Mouse (Mus musculus) macrophage (primary cell): ENCODE results near the gene Setd2. TPM values are rescaled to one million over a fixed set of nuclear protein-coding genes. Genes with fewer than 3 reads are reported as not detected.

Source experiments
- H3K27ac ChIP-seq: fragments of 350-480 bp; formaldehyde crosslinking; 2 replicates; pipeline ENCODE4 v1.9.0; 2021
- H3K36me3 ChIP-seq: fragments of 350-480 bp; formaldehyde crosslinking; 2 replicates; pipeline ENCODE4 v1.9.0; 2021; ENCODE audit errors: inconsistent target
- H3K4me3 ChIP-seq: fragments of 350-480 bp; formaldehyde crosslinking; 2 replicates; pipeline ENCODE4 v1.9.0; 2021; ENCODE audit errors: inconsistent target
- H3K79me2 ChIP-seq: fragments of 350-480 bp; formaldehyde crosslinking; 2 replicates; pipeline ENCODE4 v1.9.0; 2021; ENCODE audit errors: inconsistent target
- WGBS: methylation state at CpG from one replicate; pipeline ENCODE4 v1.1.7; 2026; ENCODE audit warnings: inconsistent platforms; ENCODE audit not compliant: missing documents; 5-methylcytosine and 5-hydroxymethylcytosine counted together
- polyA plus RNA-seq: library from polyadenylated mRNA; stranded (reverse); fragments of 250-400 nt; gene quantifications from 3 replicates; pipeline ENCODE4 v1.2.4, GENCODE M21; 2018; ENCODE audit warnings: inconsistent platforms

Setd2 gene
- polyA plus RNA-seq, 1 experiment from 2014 or later, result 71.6 TPM

- Histone ChIP-seq H3K27ac (no peak overlapping the region), H3K79me2 (peaks cover 1% of the 10 kb centered on the region; the same call in 1 of the 2 replicates), H3K36me3 (peaks cover 84% of the 10 kb centered on the region), H3K4me3 (no peak overlapping the region)
Measured at GRCm38 (mm10) chr9:110568309-110568708, 35.9 kb downstream of the Setd2 start.

- H3K27ac ChIP-seq, result no peak overlapping the region
- peaks cover 100% of the 10 kb centered on the region for H3K79me2 ChIP-seq
- 96% methylated on average over 2 of the region's 2 CpGs for whole genome bisulfite sequencing
- H3K36me3 ChIP-seq, result peaks cover 40% of the 10 kb centered on the region
- no peak overlapping the region for H3K4me3 ChIP-seq
Measured at GRCm38 (mm10) chr9:110582161-110582560, 49.8 kb downstream of the Setd2 start.

- peaks cover 38% of the 10 kb centered on the region for H3K36me3 ChIP-seq
- no peak overlapping the region for H3K4me3 ChIP-seq
- no peak overlapping the region for H3K27ac ChIP-seq
- peaks cover 100% of the 10 kb centered on the region for H3K79me2 ChIP-seq
- 92% methylated on average over 1 of the region's 1 CpGs for WGBS
Measured at GRCm38 (mm10) chr9:110583521-110583920, 51.1 kb downstream of the Setd2 start.

DNA sequence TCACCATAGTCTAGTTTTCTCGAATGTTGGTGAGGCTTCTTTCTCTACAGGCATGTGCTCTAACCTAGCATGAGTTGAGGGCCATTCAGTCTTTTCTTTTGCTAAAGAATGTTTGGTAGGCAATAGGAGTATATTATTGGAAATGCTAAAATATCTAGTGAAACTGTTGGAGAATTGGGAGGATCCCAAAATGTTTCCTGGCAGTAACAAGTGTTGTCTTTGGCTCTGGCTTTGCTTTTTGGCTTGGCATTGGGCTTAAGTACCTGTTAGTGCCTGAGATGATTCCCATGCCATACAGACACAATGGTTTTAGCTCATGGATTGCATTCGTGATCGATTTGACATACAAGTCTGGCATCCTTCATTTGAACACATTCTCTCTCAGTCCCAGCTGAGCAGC lies 79.1 kb downstream of the Setd2 start:
- Histone ChIP-seq H3K4me3 (no peak overlapping the region), H3K79me2 (no peaks in the 10 kb centered on the region; the same call in 1 of the 2 replicates), H3K36me3 (peaks cover 54% of the 10 kb centered on the region), H3K27ac (no peak overlapping the region)
- 83% methylated on average over 3 of the region's 3 CpGs for WGBS

- Histone ChIP-seq H3K27ac (no peak overlapping the region), H3K79me2 (no peaks in the 10 kb centered on the region), H3K36me3 (peaks cover 76% of the 10 kb centered on the region), H3K4me3 (no peak overlapping the region)
- WGBS, result 86% methylated on average over 3 of the region's 3 CpGs
Measured at GRCm38 (mm10) chr9:110617081-110617480, 84.7 kb downstream of the Setd2 start.

DNA sequence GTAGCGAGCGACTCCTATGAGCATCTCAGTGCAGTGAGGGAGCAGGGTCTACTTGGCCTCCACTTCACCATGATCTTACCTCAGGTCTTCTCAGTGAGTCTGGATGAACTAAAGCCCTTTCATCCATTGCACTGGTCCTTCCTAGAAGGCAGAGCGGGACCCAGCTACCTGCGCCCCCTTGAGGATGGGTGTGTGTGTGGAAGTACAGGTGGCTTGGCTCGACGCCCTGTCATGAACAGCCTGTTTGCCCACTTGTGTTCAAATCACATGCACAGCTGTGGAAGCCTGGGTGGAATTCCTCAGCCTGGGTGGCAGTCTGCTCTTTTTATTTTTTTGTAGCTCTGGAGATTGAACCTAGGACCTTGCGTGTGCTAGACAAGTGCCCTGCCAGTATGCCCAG lies 87.8 kb downstream of the Setd2 start:
- Histone ChIP-seq H3K27ac (no peak overlapping the region), H3K4me3 (no peak overlapping the region), H3K79me2 (no peaks in the 10 kb centered on the region), H3K36me3 (peaks cover 52% of the 10 kb centered on the region)
- 86% methylated on average over 7 of the region's 7 CpGs for WGBS

- Histone ChIP-seq H3K4me3 (no peak overlapping the region), H3K36me3 (peaks cover 53% of the 10 kb centered on the region), H3K79me2 (no peaks in the 10 kb centered on the region), H3K27ac (no peak overlapping the region)
- 94% methylated on average over 7 of the region's 7 CpGs for WGBS
Measured at GRCm38 (mm10) chr9:110620685-110621084, 88.3 kb downstream of the Setd2 start.

DNA sequence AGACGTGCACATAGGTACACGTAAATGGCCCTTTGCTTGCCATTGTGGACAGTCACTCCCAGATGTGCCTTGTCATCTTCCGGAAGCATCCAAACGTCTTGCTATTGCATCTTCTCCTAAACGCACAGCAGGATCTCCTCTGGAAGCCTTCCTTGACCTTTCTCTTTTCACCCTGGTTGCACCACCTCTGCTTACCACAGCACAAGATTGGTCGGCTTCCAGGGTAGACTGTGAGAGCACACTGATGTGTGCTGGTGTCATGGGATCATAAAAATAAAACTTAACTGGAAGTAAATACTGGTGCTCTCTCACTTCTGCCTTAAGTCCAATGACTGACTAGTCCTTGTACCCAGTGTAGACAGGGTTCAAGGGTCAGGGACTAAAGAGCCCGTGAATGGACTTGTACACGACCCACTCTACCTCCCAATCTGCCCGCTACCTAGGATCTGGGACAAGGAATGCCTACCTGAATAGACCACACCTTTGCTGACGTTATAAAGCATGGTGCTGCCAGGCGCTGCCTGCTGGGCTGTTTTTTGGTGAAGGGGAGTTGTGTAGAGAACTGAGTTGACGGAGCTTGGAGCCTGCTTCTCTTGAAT lies 90.3 kb downstream of the Setd2 start:
- H3K27ac ChIP-seq, result no peak overlapping the region
- H3K4me3 ChIP-seq, result no peak overlapping the region
- 89% methylated on average over 12 of the region's 12 CpGs for WGBS
- peaks cover 60% of the 10 kb centered on the region for H3K36me3 ChIP-seq
- no peaks in the 10 kb centered on the region for H3K79me2 ChIP-seq

DNA sequence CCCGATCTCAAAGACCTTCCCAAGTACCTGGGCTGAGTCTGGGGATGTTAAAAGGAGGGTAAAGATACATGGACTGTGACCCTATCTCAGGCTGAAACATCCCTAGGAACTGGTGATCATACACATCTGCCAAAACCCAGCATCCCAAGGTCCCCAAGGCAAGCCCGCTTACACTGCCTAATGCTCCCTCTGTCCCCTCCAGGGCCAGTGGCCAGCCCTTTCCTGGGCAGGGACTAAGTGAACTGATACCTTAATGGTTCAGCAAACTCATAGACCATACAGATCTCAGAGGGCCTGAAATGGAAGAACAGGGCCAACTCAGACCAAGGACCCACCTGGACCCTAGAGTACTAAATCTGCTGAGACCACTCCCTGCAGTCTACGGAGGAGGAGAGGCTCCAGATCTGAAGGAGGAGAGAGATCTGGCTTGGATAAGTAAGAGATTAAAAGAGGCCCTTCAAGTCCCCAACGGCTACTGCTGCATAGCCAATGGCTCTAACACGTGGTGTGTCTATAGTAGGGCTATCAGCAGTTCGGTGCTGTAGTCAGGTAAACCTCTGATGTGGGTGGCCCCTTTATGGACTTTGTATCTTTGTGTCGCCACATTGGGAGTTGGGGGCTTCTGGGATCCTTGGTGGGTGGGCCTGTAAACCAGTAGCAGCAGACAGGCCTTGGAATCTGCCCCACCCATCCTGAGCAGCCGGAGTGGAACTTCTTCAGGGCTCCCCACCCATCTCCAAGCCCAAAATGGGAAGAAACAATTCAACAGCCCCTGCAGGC lies 91.2 kb downstream of the Setd2 start:
- Histone ChIP-seq H3K27ac (no peak overlapping the region), H3K79me2 (no peaks in the 10 kb centered on the region), H3K4me3 (no peak overlapping the region), H3K36me3 (peaks cover 61% of the 10 kb centered on the region)
- WGBS, result 93% methylated on average over 8 of the region's 8 CpGs

DNA sequence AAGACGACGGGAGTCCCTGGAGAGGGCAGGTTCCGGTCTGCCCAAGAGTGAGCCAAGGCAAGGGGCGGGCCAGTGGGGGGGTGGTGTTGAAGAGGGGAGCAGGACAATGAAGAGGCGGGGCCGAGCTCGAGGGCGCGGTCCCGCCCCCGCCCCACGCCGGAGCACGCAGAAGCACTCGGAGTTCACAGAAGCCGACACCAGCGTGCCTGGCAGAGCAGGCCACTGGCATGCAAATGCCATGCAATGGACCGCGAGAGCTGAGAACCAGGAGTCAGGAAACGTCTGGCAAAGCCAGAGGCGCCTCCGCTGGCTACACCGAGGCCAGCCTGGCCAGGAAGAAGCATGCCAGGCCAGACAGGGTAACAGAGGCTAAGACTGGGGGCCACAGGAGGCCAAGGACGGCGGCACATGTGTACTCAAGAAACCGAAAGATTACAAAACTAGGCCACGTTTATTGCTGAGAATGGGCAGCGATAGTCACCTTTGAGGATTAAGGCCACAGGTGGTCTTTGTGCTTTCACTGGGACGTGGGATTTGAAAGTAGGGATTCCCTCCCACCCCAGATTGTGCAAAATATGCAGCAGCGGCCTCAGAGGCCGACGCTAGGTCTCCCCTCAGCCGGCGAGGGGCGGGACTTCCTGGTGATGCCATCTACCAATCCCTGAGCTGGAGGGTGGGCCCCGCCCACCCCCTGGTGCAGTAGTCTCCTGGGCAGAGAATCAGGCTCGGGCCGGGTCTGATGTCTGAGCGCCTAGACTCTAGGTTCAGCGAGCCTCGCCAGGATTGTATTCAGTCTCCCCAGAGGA lies 92.2 kb downstream of the Setd2 start, which contains the start of gene Nradd:
TSS of gene Nradd (minus strand) at position 92 of the 806 bp plus-strand sequence.
- Histone ChIP-seq H3K27ac (no peak within 1 kb of the TSS), H3K36me3 (peaks cover 61% of the 10 kb centered on the region), H3K4me3 (peak within 1 kb of the TSS; percentile 8; the same call in 1 of the 2 replicates), H3K79me2 (no peaks in the 10 kb centered on the region)
- WGBS, result 58% methylated on average over 39 of the region's 41 CpGs

GRCm38 (mm10) chr9:110625350-110625908 lies 93.0 kb downstream of the Setd2 start:
- peaks cover 57% of the 10 kb centered on the region for H3K36me3 ChIP-seq
- no peak overlapping the region for H3K4me3 ChIP-seq
- WGBS, result 89% methylated on average over 11 of the region's 11 CpGs
- H3K79me2 ChIP-seq, result no peaks in the 10 kb centered on the region
- H3K27ac ChIP-seq, result no peak overlapping the region

DNA sequence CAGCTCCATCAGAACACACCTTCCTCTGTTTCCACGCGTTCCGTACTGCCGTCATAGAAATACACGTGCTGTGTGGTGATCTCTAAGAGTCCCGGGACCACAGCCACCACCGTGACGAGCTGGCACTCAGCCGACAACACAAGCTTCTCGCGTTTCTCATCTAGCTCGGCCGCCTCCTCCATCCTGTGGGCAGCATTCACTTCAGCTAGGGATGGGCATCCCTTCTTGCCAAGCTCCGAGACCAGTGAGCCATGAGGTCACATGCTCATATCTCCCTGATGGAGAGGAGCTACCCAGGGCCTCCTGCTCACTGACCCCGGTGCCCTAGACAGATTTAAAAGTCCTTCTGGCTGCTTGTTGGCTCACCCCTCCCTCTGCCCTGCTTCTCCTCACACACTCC lies 97.8 kb downstream of the Setd2 start:
- Histone ChIP-seq H3K79me2 (no peaks in the 10 kb centered on the region), H3K4me3 (no peak overlapping the region), H3K27ac (no peak overlapping the region), H3K36me3 (peaks cover 87% of the 10 kb centered on the region)
- 96% methylated on average over 15 of the region's 15 CpGs for WGBS

DNA sequence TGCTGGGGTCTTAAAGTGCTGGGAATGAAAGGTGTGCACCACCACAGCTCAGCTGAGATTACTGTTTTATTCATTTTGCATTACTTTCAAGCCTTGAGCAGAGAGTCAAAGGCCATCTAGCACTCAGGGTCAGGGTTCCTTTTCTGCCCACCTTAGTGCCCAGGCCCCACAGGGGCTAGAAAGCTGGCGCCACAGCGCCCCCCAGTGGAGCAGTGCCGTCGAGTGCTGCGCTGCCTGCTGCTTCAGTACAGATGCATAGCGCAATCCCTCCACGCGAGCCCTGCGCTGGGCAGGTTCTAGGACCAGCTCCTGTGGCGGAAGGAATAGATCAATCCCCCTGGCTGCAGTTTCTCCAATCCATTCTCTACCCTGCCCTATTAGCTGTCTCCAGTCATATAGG lies 98.8 kb downstream of the Setd2 start:
- Histone ChIP-seq H3K79me2 (no peaks in the 10 kb centered on the region), H3K36me3 (peaks cover 79% of the 10 kb centered on the region), H3K27ac (no peak overlapping the region), H3K4me3 (no peak overlapping the region)
- 88% methylated on average over 10 of the region's 10 CpGs for WGBS

- Histone ChIP-seq H3K27ac (no peak overlapping the region), H3K79me2 (no peaks in the 10 kb centered on the region), H3K36me3 (peaks cover 79% of the 10 kb centered on the region), H3K4me3 (no peak overlapping the region)
- 91% methylated on average over 27 of the region's 30 CpGs for WGBS
Measured at GRCm38 (mm10) chr9:110631651-110632275, 99.4 kb downstream of the Setd2 start.
